Mouse (Mus musculus) layer of hippocampus, adult 9-10 months (tissue): ENCODE results near the gene Timp1.

Experiments
- DNase-seq: peaks from one replicate; pipeline ENCODE4 v3.0.0; 2022; ENCODE audit warnings: low spot score

Timp1 gene

DNA sequence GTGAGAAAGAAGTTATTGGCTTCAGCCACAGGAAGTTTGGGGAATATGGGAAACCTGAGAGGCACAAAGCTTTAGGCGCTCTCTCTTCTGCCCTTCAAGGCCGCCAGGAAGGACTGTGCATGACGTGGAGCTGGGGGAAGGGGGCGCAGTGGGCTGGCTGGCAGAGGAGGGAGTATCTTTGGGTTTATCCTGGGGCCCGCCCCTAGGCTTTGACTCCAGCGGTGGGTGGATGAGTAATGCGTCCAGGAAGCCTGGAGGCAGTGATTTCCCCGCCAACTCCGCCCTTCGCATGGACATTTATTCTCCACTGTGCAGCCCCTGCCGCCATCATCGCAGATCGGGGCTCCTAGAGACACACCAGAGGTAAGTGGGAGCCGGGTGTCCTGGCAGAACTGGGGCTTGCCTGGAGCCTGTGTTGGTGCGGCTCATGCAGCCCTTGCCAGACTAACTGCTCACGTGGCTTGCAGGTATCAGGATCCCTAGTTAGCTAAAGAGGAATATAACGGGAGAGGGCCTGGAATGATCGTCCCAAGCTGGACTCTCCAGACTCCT is at the start of gene Timp1:
TSS of gene Timp1 (plus strand) at position 205 of the 552 bp plus-strand sequence.
- no peak for DNase-seq

- peak; percentile 57 for DNase-seq
Measured at GRCm38 (mm10) chrX:20828934-20829333, 41.0 kb upstream of the Timp1 start.

- DNase-seq, result no peak
Measured at GRCm38 (mm10) chrX:20847232-20847631, 22.7 kb upstream of the Timp1 start.

GRCm38 (mm10) chrX:20847816-20848215 is 22.1 kb upstream of the Timp1 start:
- DNase-seq, result no peak

GRCm38 (mm10) chrX:20848256-20848984 is 21.5 kb upstream of the Timp1 start:
- DNase-seq, result peak; percentile 94

DNA sequence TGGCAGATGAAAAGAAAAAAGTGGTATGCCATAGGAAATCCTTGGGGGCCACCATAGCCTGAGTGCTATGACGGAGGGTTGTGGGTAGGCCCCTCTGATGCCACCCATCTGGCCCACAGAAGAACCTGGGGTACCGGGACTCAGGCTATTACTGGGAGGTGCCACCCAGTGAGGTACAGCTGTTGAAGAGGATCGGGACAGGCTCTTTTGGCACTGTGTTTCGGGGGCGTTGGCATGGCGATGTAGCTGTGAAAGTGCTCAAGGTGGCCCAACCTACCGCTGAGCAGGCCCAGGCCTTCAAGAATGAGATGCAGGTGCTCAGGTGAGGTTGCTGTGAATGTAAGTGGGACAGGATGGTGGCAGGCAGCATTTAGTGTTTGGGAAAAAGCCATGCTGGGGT is 16.2 kb upstream of the Timp1 start:
- no peak for DNase-seq

DNA sequence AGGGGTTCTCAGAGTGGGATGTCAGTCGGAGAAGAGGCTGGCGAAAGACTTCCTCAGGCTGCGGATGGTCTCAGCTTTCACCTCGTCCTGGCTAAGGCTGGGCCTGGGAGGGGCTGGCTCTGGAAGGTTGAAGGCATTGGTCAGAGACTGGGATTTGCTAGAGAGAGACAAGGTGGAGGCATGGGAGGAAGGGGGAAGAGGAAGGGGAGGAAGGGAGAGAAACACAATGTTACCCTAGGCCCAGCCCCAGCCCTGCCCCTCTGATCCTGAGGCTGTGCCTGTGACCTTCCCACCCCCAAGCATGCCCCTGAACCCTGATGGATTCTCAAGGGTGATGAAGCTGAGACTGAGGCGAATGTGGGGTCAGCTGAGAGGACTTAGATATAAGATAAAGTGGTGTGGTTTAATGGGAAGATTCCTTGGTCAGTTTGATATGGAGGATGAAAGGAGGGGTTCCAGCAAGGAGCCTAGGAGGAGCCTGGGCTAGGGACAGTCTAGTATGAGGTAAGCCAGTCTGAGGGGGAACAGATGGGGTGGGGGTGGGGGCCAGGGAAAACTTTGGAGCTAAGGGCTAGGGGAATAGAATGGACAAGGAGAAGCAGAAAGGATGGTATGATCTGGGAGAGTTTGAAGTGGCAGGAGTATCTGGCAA is 8.4 kb upstream of the Timp1 start:
- DNase-seq, result no peak

GRCm38 (mm10) chrX:20862105-20863065 is 7.6 kb upstream of the Timp1 start:
- no peak for DNase-seq

GRCm38 (mm10) chrX:20863161-20864101 is 6.5 kb upstream of the Timp1 start:
- DNase-seq, result no peak

- no peak for DNase-seq
Measured at GRCm38 (mm10) chrX:20868091-20868490, 1.9 kb upstream of the Timp1 start.

- no peak for DNase-seq
Measured at GRCm38 (mm10) chrX:20869203-20869602, 763 bp upstream of the Timp1 start.

- DNase-seq, result no peak
Measured at GRCm38 (mm10) chrX:20872928-20873500, 3.0 kb downstream of the Timp1 start.

- no peak for DNase-seq
Measured at GRCm38 (mm10) chrX:20875241-20875640, 5.3 kb downstream of the Timp1 start.

DNA sequence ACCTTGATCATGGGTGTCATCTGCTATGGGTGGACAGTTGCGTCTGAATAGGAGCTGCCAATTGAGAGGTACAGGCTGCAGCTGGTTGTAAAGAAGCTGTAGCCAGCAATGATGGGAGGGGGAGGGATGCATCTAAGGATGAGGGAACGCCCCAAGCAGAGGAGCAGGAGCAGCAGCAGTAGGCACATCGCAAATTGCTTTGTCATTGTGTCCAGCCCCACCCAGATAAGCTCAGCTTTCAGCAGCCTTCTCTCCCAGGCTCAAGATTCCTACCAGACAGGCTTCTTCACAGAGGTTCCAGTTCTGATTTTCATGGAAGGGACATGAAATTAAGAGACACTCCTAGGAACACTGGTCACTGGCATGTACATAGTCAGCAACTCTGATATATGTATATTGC is 40.1 kb downstream of the Timp1 start:
- no peak for DNase-seq

GRCm38 (mm10) chrX:20913726-20914125 is 43.8 kb downstream of the Timp1 start:
- DNase-seq, result no peak

- DNase-seq, result no peak
Measured at GRCm38 (mm10) chrX:20915075-20915474, 45.1 kb downstream of the Timp1 start.

GRCm38 (mm10) chrX:20920249-20920843 is 50.4 kb downstream of the Timp1 start:
- DNase-seq, result no peak

DNA sequence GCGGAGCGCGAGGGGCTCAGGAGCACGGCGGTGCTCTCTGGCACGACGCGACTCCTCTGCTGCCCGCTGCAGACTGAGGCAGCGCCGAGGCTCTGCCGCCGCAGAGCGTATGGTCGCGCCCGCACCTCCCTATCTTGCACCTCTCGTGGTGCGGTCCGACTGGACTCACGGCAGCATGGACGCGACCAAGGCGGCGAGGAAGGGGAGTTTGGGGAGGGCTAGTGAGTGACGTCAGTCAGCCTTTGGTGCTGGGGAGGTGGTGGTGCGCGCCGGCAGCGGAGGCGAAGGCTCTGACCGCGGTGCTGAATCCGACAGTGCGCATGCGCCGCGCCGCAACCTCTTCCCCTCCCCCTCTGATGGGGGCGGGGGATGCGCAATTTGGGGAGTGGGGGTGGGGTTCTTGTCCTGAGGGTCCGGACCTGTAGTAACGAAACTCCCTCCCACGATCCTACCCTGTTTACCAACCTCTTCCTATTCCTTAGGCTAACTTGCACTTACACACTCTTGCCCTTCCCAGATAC is 50.9 kb downstream of the Timp1 start, which contains the start of gene Syn1:
TSS of gene Syn1 (minus strand) at position 161 of the 521 bp plus-strand sequence.
- peak; percentile 57 for DNase-seq

- DNase-seq, result no peak
Measured at GRCm38 (mm10) chrX:20921366-20921765, 51.4 kb downstream of the Timp1 start.

DNA sequence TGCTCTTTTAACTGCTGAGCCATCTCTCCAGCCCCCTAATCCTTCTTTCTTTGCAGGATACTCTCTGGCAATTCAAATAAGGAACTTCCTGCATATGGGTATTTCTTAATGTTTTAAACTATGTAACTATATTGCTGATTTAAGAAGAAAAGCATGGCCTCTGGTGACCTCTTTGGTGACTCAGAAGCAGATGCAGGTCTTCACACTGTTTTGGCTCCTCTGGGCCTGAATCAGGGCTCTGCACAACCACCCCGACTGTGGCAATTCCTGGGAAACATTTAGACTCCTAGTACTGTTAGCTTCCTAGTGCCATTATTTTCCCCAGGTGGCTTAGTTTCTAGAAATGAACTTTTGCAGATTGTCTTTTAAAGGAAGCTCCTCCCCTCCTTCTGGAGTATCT is 53.5 kb downstream of the Timp1 start:
- DNase-seq, result no peak
